Mouse (Mus musculus): Measurements from ENCODE around the gene Abcc12. TPM values are rescaled to one million over a fixed set of nuclear protein-coding genes. Genes with fewer than 3 reads are reported as not detected.

Abcc12 gene
- polyA plus RNA-seq, 1 experiment from 2014 or later = not detected

DNA sequence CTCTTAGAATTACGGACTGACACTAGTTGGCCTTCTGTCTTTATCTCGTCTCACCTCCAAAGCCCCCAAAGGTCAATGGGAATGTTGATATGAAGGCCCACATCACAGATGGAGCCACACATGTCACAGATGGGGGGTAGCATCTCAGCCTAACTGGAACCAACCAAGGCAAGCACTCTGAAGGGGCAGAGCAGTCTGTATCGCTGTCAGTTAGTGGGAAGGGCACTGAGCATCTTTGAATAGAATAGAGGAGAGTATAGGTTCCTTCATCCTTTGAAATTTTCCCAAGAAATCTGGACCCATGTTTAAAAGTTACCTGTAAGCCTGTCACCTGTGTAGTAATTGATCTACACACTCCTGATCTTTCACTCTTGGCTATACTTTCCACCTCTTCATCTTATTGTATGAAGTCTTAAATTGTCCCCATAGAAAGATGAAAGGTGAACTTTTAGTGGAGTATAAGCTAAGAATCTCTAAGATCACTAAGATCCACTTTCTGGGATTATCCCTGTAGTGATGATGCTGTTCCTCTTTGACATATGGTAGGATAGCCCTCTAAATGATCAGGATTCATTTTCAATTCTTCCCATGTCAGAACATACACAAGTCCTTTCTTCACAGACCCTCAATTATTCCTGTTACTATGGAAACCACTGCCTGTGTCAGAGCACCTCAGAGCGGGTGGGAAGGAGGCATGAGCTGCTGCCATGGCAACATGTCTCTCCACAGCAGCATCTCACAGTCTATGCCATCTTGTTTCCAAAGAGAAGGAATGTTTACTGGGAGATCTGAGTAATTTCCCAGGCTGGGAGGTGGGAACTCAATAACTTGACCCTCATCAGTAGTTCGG, 142.1 kb downstream of the Abcc12 start:
- Histone ChIP-seq H3K9me3 (replicated peaks) (no peaks in the 10 kb centered on the region), H3K4me3 (no peak overlapping the region), H3K27ac (replicated peaks) (peak overlapping the region; percentile 80), H3K4me1 (peaks cover 33% of the 10 kb centered on the region), H3K36me3 (no peaks in the 10 kb centered on the region), H3K27me3 (ENCODE audit: low read depth, poor library complexity, severe bottlenecking) (peaks cover 30% of the 10 kb centered on the region)
- WGBS = 44% methylated on average over 5 of the region's 5 CpGs
- DNase-seq (ENCODE audit: low spot score) = peak; percentile 82

DNA sequence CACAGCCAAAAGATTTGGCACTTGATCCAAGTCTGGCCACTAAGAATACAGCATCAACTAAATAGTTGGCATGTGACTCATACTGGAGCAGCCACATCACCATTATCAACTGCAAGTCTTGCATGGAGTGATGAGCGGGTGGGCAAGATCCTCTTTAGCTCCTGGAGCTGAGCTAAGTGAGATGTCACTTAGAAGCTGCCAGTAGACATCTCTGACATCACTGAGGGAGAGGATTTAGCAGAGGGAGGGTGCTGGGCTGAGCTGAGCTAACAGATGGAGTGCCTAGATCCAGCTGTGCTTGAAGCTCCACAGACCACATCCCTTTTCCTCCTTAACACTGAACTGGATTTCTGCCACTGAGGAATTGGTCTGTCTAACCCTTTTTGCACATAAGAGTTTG, 143.1 kb downstream of the Abcc12 start:
- WGBS = 57% methylated on average over 1 of the region's 1 CpGs
- no peak overlapping the region for H3K4me3 ChIP-seq
- H3K36me3 ChIP-seq = no peaks in the 10 kb centered on the region
- peaks cover 33% of the 10 kb centered on the region for H3K4me1 ChIP-seq
- DNase-seq (ENCODE audit: low spot score) = no peak
- no peaks in the 10 kb centered on the region for H3K9me3 ChIP-seq (replicated peaks)
- peak overlapping the region; percentile 80 for H3K27ac ChIP-seq (replicated peaks)
- peaks cover 30% of the 10 kb centered on the region for H3K27me3 ChIP-seq (ENCODE audit: low read depth, poor library complexity, severe bottlenecking)

Small RNAs within 50 kb of the gene (microRNA-seq; reads per million reads assigned to microRNA genes)
- gene Gm44348 = not detected

Other genes starting within 250 kb of the Abcc12 start
- 52.0 and 65.5 TPM in 2 replicates for gene Lonp2, start 43.4 kb upstream of the Abcc12 start, polyA plus RNA-seq (2016; fragmentation: Nextera tagmentation; extraction: Ambion mirVana)
- 4.7 and 5.6 TPM in 2 replicates for gene Gm10638, start 165.0 kb upstream of the Abcc12 start, polyA plus RNA-seq (2016; fragmentation: Nextera tagmentation; extraction: Ambion mirVana)
- gene Siah1a, start 165.2 kb upstream of the Abcc12 start, polyA plus RNA-seq (2016; fragmentation: Nextera tagmentation; extraction: Ambion mirVana) = 55.1 and 56.8 TPM in 2 replicates

Data from midbrain, embryonic 10.5 days (tissue).